Mouse (Mus musculus): ENCODE measurements at regions not wholly inside any gene's neighbourhood (a gene's known extent, or its start where the extent isn't known, plus 50 kb on each side); places are given as distances from the start of the nearest gene placed in this dataset.

DNA sequence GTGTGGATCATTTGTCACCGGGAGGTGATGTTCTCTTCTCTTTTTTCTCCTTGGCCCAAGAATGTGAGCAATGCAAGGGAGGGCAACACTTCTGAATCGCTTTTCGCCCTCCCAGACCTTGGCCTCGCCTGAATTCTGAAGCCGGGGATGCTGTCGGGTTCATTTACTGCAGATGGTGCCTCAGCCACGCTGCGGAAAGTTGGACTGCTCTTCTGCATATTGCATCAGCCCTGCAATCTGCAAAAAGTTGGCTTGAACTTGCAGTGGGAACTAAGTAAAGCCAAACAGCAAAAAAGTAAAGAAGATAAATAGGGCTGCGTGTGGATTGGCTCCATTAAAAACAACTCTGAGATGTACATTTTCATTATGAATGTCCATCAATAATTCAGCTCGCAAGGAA is 55.9 kb upstream of the Dok5 start:
- DNase-seq: no peak

DNA sequence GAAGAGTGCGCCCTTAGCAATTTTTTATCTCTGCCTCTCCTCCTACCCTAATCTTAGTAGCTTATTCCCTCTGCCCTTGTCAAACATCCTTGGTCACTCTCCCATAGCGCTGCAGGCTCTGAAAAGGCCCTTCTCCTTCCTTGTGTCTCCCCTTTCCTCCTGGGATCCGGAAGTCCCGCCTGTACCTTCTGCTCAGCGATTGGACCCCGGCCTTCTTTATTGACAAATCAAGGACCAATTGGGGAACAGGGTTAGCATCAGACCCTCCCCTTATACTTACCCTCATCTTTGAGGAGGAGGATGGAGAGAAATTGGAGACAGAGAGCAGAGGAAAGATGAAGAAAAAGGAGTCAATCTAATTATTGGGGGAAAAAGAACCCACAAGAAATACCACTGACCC is 57.9 kb upstream of the Dok5 start:
- no peak for DNase-seq

DNA sequence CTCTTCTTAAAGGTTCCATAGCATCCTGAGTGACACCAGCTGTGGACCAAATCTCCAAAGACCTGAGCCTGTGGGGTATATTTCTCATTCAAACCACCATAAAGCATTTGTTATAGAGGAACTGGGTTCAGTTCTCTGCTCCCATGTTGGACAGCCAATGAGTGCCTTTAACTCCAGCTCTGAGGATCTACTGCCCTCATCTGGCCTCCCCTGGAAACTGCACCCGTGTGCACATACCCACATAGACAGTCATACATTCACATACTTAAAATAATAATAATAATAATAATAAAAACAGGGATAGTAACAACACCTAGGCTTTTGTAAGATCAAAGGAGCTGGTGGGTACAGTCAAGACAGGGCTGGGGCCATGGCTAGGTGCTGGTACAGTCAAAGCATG is 58.8 kb upstream of the Dok5 start:
- no peak for DNase-seq

DNA sequence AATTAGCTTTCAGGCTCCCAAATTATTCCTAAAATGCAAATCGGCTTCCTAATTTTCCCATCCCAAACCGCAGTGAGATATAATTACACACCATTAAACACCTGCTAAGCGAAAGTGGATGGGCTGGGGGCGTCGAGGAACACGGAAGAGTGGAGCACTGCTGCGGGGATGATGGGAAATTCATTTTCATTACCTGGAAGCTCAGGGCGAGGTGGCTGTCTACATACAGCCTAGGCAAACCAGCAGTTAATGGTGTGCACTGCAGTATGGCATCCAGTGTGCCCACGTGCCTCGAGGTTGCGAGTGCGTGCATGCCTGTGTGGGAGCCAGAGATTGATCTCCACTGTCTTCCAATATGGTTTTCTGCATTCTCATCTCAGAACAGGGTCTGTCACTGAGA is 62.6 kb upstream of the Dok5 start:
- DNase-seq: no peak

DNA sequence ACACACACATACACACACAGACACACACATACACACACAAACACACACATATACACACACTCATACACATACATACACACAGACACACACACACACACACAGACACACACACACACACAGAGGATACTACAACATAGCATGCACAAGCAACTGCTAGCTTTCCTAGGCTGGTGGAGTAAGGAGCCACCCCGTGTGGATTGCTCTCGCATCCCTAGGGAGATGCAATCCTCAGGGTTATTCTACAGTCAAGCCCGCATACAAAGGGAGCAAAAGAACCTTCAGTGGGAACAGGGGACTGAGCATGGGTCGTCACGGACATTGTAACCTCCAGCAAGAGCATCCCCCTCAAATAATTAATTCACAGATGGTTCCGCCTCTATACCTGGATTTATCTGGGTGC is 63.1 kb upstream of the Dok5 start:
- DNase-seq: no peak

DNA sequence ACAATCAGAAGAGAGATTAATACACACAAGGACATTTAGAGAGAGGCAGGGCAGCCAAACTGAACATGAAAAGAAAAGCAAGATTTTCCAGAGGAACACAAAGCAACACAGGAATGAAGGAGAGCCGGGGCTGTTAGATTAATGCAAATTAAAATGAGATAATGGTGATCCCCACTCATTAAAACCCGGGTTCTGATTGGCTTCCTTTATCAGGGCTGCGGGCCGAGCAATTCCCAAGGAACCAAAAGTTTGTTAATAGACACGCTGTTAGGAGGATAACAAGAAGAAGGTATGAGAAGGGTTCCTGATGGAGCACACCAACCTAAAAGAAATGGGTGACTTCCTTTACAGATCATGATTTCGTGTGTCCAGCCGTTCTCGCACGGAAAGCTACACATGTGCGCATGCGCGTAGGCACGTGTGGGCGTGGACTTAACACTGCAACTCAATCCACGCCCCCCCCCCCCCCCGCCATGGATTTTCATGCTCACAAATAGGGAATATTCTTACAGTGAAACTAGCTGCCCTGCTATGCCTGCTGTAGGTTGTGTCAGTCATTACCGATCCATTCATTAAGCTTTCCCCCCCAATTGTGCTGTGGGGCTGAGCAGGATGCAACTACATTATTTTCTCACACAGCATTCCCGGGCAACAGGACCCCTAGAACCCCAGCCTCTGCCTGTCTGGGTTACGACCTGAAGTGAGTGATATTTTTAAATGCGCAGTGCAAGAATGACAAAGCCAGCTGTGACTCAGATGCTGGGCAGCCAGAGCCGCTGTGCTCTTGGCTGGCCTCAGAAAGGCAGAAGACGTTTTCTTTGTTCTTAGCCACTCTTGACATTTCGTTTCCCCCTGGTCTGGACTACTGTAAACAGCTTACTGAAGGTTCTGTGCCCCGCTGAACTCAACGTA is 60.5 kb upstream of the 4930470P17Rik start:
- peak; percentile 75 for DNase-seq

DNA sequence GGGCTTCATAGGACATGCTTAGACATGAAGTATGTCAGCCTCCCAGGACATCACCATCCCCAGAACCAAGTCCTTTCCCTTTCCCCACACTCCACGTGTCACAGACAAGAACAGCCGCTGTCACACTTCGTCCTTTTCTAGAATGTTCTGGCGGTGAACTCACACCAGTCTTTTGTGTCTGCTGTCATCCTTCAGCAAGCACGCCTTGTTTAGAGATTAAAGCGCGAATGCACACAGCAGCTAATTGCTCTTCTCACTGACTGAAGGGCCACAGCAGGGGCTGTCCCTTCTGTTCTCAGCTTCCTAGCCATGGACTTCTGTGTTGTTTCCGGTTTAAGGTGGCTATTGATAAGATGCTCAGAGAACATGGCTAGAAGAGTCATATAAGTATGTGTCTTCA is 57.5 kb upstream of the 4930470P17Rik start:
- DNase-seq: no peak

DNA sequence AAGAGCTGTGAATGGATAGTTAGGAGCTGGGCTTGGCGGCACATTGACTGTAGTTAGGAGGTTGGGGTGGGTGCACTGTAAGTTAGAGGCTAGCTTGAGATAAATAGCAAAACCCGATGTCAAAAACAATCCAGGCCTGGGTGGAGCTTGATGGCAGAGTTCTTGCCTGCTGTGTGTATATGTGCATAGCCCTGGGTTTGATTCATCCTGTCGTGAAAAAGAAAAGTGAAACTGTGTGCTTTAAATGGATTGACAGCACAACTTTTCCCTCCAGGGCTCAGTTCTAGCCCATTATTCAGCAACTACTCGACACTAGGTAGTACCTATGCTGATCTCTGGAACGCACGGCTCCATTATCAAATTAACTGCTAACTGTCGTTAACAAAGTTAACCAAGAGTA is 56.7 kb upstream of the 4930470P17Rik start:
- DNase-seq: no peak

DNA sequence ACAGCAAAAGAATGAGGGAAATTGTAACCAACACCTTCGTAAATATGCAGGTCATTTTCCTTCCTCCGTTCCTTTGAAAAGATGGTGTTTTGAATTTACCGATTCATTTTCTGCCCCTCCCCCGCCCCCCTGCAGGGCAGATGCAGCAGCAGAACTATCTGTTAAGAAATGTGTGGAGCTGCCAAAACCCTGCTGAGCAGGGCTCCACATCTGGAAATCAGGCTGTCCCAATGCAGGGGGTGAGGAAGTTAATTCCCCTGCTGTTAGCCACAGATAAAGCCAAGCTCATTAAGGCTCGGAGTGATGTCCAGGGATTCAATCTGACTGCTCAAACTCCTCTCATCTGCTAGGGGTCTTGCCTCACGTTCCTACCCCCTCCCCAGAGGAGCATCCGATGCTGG is 56.0 kb upstream of the 4930470P17Rik start:
- DNase-seq: no peak

DNA sequence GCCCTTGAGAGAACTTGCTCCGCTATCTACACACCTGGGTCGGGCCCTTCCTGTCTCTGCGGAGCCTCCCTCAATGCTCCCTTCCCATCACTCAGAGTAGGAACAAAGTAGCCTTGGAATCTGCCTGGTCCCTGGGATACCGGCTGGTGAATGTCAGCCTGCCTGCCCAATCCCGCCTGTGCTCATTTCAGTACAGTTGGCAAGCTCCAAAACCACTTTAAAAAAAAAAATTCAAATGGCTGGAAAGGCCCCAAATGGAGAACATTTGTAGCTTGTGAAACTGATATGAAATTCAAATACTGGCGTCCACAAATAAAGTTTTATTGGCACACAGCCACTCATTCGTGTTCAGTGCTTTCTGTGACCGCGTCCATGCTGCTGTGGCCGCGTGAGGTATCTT is 50.3 kb upstream of the 4930470P17Rik start:
- no peak for DNase-seq

Measured in right cerebral cortex, postnatal 14 days (tissue).